Mouse (Mus musculus) lung, postnatal 36 days (tissue): Measurements from ENCODE around the gene Gm49321.

Experiments
- DNase-seq: peaks from one replicate; pipeline ENCODE4 v3.0.0; 2022; ENCODE audit warnings: mixed read lengths

Gm49321 gene

GRCm38 (mm10) chr12:73949318-73950058 lies 12.0 kb downstream of the Gm49321 start:
- peak; percentile 24 for DNase-seq

- peak; percentile 57 for DNase-seq
Measured at GRCm38 (mm10) chr12:73952879-73953278, 15.4 kb downstream of the Gm49321 start.

GRCm38 (mm10) chr12:73953420-73954186 lies 16.1 kb downstream of the Gm49321 start:
- no peak for DNase-seq

- DNase-seq = peak; percentile 8
Measured at GRCm38 (mm10) chr12:73954785-73955184, 17.3 kb downstream of the Gm49321 start.

DNA sequence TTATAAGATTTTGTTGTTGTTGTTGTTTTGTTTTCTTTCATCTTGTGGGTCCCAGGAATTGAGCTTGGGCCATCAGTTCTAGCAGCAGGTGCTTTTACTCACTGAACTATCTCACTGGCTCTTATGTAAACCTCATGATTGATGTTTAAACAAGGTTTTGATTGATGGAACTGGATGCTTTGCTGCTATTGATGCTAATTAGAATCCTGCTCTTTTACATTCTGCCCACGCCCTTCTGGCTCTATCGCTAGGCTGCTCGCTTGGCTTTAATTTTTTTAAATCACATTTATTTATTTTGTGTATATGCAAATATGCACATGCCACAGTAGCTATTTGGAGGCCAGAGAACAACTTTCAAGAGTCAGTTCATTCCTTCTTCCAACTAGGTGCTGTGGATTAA lies 20.2 kb downstream of the Gm49321 start:
- no peak for DNase-seq

DNA sequence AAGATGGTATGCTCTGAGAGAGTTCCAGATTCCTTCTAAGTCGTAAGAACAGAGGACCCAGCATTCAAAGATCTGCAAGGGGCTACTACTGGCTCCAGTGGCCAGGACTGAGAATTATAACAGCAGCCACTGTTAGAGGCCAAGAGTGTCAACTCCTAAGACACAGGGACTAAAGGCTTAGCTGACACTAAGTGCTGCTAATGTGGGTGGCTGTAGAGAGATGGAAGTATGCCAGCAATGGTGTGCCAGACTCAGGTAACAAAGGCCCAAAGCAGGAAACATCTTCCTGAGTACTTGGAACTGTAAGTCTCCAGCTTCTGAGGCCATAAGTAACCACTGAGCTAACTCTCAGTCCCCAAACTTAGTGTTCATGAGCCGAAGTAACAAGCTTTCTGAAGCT lies 21.4 kb downstream of the Gm49321 start:
- no peak for DNase-seq

GRCm38 (mm10) chr12:73964291-73965281 lies 27.1 kb downstream of the Gm49321 start, which contains the start of gene Snapc1:
TSS of gene Snapc1 (plus strand) at chr12:73964481.
- peak; percentile 99 for DNase-seq

GRCm38 (mm10) chr12:73969142-73969541 lies 31.7 kb downstream of the Gm49321 start:
- no peak for DNase-seq

- no peak for DNase-seq
Measured at GRCm38 (mm10) chr12:73974584-73974983, 37.1 kb downstream of the Gm49321 start.

DNA sequence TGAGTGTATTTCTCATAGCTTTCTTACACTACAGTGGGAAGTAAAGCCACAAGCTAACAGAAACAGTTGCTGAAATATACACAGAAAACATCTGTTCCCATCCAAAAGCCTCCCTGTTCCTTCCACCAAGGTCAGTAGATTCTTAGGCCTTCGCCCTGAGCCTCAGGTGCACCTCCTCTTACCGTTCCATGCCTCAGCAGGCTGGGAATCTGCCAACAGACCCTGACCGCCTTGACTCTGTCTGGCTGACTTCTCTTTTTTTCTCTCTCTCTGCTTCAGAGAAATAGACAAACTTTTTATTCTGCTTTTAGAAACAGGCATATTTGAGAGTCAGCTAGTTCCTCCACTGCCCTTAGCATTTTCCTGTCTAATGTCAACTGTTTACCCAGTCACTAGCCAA lies 40.7 kb downstream of the Gm49321 start:
- no peak for DNase-seq

GRCm38 (mm10) chr12:73979667-73980066 lies 42.2 kb downstream of the Gm49321 start:
- DNase-seq = no peak

- peak; percentile 54 for DNase-seq
Measured at GRCm38 (mm10) chr12:73982533-73982932, 45.1 kb downstream of the Gm49321 start.

DNA sequence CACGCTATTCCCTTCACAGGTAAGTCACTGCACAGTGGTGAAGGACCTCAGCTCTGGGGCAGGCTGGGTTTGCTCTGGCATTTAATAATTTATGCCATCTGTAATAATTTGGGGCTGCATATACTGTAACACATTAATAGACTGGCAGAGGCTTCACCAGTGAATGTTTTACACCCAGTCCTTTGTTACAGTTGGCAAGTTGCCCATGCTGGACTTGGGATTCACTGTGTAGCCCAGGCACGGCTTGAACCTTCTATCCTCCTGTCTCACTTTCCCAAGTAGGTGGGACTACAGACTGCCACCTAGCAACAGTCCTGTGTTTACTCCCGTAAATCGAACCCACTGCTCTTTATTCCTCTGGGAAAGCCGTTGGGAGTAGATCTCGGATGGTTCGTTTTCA lies 48.8 kb downstream of the Gm49321 start:
- no peak for DNase-seq

- DNase-seq = no peak
Measured at GRCm38 (mm10) chr12:73988393-73989008, 51.0 kb downstream of the Gm49321 start.

GRCm38 (mm10) chr12:73989594-73989993 lies 52.1 kb downstream of the Gm49321 start:
- DNase-seq = peak; percentile 57

- DNase-seq = no peak
Measured at GRCm38 (mm10) chr12:73996906-73997296, 59.4 kb downstream of the Gm49321 start.

GRCm38 (mm10) chr12:73997297-73998127 lies 60.1 kb downstream of the Gm49321 start, which contains the start of gene Syt16:
TSS of gene Syt16 (plus strand) at chr12:73997661.
- DNase-seq = no peak

DNA sequence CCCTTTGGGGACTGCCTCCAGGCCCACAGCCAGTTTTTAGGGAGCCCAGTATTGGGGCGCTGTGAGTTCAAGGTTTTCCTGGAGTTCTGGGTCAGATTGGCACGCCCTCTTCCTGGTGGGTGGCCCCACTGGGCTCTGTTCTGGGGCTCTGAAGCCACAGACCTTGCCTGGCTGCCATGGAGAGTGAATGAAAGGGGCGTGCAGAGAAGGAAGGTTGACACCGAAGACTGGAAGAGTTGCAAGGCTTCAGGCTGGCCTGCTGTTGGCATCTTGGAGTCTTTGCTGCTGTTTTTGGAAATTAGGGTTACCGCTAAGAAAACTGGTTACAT lies 60.6 kb downstream of the Gm49321 start:
- no peak for DNase-seq

DNA sequence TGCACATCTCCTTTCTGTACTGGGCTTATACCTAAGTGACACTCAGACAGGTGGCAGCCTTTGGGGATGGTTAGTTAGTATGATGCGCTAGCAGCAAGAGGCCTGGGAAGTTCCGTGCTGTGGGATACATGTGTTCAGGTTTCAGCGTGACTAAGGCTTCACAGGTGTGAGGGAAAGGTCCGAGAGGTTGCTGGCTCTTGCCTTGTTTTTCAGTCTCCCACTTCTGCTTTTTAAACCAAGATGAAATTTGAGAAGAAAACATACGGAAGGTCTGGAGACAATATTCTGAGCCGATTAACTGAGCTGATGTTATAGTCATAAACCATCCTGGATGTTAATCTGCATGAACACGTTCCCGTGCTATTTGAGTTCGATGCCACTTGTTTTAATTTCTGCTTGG lies 65.0 kb downstream of the Gm49321 start:
- DNase-seq = no peak

DNA sequence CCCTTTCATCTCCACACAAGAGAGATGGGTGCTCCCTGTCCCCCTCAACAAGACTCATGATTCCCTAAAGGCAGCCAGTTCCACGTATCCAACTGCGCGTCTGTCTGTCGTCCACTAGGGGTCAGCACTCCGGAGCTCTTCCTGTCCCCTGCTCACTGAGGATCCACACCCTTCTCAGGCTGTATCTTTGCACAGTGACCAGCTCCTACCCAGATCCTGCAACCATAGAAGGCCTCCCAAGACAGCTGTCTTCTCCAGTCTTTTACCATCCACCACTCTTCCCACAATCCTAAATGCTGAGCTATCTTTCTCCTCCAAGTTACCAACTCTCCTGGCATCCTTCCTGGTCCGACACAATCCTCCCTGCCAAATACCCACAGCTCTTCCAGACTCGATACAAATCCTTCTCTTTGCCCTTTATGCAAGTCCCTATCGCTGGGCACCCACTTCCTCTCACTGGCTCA lies 72.0 kb downstream of the Gm49321 start:
- DNase-seq = peak; percentile 44

DNA sequence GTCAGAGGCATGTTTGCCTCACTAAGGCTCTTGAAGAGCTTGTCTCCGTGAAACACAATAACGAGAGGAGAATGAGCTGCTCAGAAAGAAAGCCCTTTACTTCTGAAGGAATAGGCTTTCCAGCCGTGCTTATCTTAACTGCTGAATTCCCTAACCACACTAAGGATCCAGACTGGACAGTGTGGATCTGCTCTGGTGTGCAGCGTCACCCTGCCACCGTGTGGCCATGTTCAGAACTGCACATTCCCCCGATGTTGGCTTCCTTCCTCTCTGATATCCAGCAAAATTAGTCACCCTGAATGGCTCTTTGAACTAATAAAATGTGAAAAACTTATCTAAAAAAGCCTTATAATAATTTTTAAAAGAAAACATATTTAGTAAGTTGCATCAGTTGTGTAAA lies 76.3 kb downstream of the Gm49321 start:
- DNase-seq = peak; percentile 88
